Mouse (Mus musculus) lung, embryonic 14.5 days (tissue): Measurements from ENCODE around the gene Rnf144a. TPM values are rescaled to one million over a fixed set of nuclear protein-coding genes. Genes with fewer than 3 reads are reported as not detected.

Experiments used
- ATAC-seq: fragments of 200-750 bp; cut with Nextera tagmentation; 2 replicates; pipeline ENCODE4 v1.8.0; 2017; ENCODE audit warnings: mild to moderate bottlenecking, moderate TSS enrichment, moderate library complexity; ENCODE audit not compliant: insufficient read depth
- DNase-seq: peaks from one replicate; pipeline ENCODE4 v3.0.0-alpha.2; 2015
- H3K27ac ChIP-seq: fragments of 300-500 bp; sonication (generic); 2 replicates; pipeline ENCODE4 v1.5.1; 2014; ENCODE audit warnings: low read depth, mild to moderate bottlenecking, moderate library complexity
- H3K27me3 ChIP-seq: fragments of 300-500 bp; sonication (generic); 2 replicates; pipeline ENCODE4 v1.6.1; 2014; ENCODE audit warnings: low read length, control low read depth; ENCODE audit not compliant: insufficient read depth
- H3K36me3 ChIP-seq: fragments of 300-500 bp; sonication (generic); 2 replicates; pipeline ENCODE4 v1.6.1; 2014; ENCODE audit warnings: control low read depth; ENCODE audit not compliant: insufficient read depth
- H3K4me1 ChIP-seq: fragments of 300-500 bp; sonication (generic); 2 replicates; pipeline ENCODE4 v1.6.1; 2014; ENCODE audit warnings: antibody characterized with exemption, control low read depth; ENCODE audit not compliant: insufficient read depth
- H3K4me2 ChIP-seq: fragments of 300-500 bp; sonication (generic); 2 replicates; pipeline ENCODE4 v1.6.1; 2014; ENCODE audit warnings: mild to moderate bottlenecking
- H3K4me3 ChIP-seq: fragments of 300-500 bp; sonication (generic); 2 replicates; pipeline ENCODE4 v1.5.1; 2014; ENCODE audit warnings: low read depth, low read length
- H3K9ac ChIP-seq: fragments of 300-500 bp; sonication (generic); 2 replicates; pipeline ENCODE4 v1.6.1; 2014
- H3K9me3 ChIP-seq: fragments of 300-500 bp; sonication (generic); 2 replicates; pipeline ENCODE4 v1.6.1; 2016; ENCODE audit warnings: low read depth, low read length, control low read depth
- CTCF ChIP-seq: IDR thresholded peaks from 2 replicates; pipeline ENCODE4 v1.5.1; 2016; ENCODE audit warnings: antibody characterized with exemption, low read depth
- WGBS: fragments of 180-500 bp; shearing (Covaris S2); extraction: QIAGEN DNeasy Blood & Tissue Kit; methylation state at CpG from one replicate; pipeline ENCODE4 v1.1.7; 2014; 5-methylcytosine and 5-hydroxymethylcytosine counted together
- polyA plus RNA-seq: library from polyadenylated mRNA; unstranded; fragments of >200 nt; fragmentation: Nextera tagmentation; extraction: Ambion mirVana; gene quantifications from 2 replicates; pipeline ENCODE4 v1.2.1, GENCODE M21; 2014

Gene Rnf144a
- polyA plus RNA-seq, 1 experiment from 2014 or later, result 46.9 TPM

- Histone ChIP-seq H3K27me3 (no peaks in the 10 kb centered on the region), H3K27ac (no peak overlapping the region), H3K36me3 (peaks cover 69% of the 10 kb centered on the region), H3K4me2 (no peak overlapping the region), H3K4me3 (no peak overlapping the region), H3K9me3 (no peaks in the 10 kb centered on the region), H3K9ac (no peak overlapping the region), H3K4me1 (no peaks in the 10 kb centered on the region)
- DNase-seq (no peak), ATAC-seq (no peak)
- 80% methylated on average over 5 of the region's 5 CpGs for WGBS
- no peak for TF ChIP-seq CTCF
Observed at GRCm38 (mm10) chr12:26323783-26324364, 91.2 kb downstream of the Rnf144a start.

- Histone ChIP-seq H3K36me3 (peaks cover 74% of the 10 kb centered on the region), H3K9me3 (no peaks in the 10 kb centered on the region), H3K27ac (no peak overlapping the region), H3K4me3 (no peak overlapping the region), H3K27me3 (no peaks in the 10 kb centered on the region), H3K9ac (no peak overlapping the region), H3K4me2 (no peak overlapping the region), H3K4me1 (no peaks in the 10 kb centered on the region)
- WGBS, result 58% methylated on average over 3 of the region's 3 CpGs
- no peak for TF ChIP-seq CTCF
- DNase-seq (no peak), ATAC-seq (no peak)
Observed at GRCm38 (mm10) chr12:26316261-26316660, 98.8 kb downstream of the Rnf144a start.

GRCm38 (mm10) chr12:26314959-26315358 lies 100.1 kb downstream of the Rnf144a start:
- peaks cover 76% of the 10 kb centered on the region for H3K36me3 ChIP-seq

GRCm38 (mm10) chr12:26311548-26311947 lies 103.5 kb downstream of the Rnf144a start:
- Histone ChIP-seq H3K4me1 (no peaks in the 10 kb centered on the region), H3K9ac (no peak overlapping the region), H3K4me2 (no peak overlapping the region), H3K27ac (no peak overlapping the region), H3K27me3 (no peaks in the 10 kb centered on the region), H3K4me3 (no peak overlapping the region), H3K36me3 (peaks cover 62% of the 10 kb centered on the region), H3K9me3 (no peaks in the 10 kb centered on the region)
- peak; percentile 80 for TF ChIP-seq CTCF
- ATAC-seq (0 out of 2 replicates have a peak, but pooled peaks have one; percentile 28), DNase-seq (peak; percentile 83)

More at GRCm38 (mm10) chr12:26314959-26315358, 100.1 kb downstream of the Rnf144a start:
- Histone ChIP-seq H3K27ac (no peak overlapping the region), H3K4me1 (no peaks in the 10 kb centered on the region), H3K4me2 (no peak overlapping the region), H3K9me3 (no peaks in the 10 kb centered on the region), H3K9ac (no peak overlapping the region), H3K27me3 (no peaks in the 10 kb centered on the region), H3K4me3 (no peak overlapping the region)
- 40% methylated on average over 5 of the region's 5 CpGs for WGBS
- no peak for ATAC-seq
- peak; percentile 62 for DNase-seq
- peak; percentile 79 for TF ChIP-seq CTCF

- peaks cover 50% of the 10 kb centered on the region for H3K36me3 ChIP-seq
- no peaks in the 10 kb centered on the region for H3K9me3 ChIP-seq
- H3K4me2 ChIP-seq, result no peak overlapping the region
- WGBS, result 88% methylated on average over 11 of the region's 11 CpGs
- no peak overlapping the region for H3K27ac ChIP-seq
- no peaks in the 10 kb centered on the region for H3K27me3 ChIP-seq
- no peak for ATAC-seq
- no peak overlapping the region for H3K9ac ChIP-seq
- DNase-seq, result no peak
- TF ChIP-seq CTCF, result no peak
- no peaks in the 10 kb centered on the region for H3K4me1 ChIP-seq
- H3K4me3 ChIP-seq, result no peak overlapping the region
Observed at GRCm38 (mm10) chr12:26310247-26310646, 104.8 kb downstream of the Rnf144a start.

GRCm38 (mm10) chr12:26302886-26303285 lies 112.2 kb downstream of the Rnf144a start:
- ATAC-seq (no peak), DNase-seq (no peak)
- Histone ChIP-seq H3K9ac (no peak overlapping the region), H3K36me3 (peaks cover 6% of the 10 kb centered on the region; the same call in 1 of the 2 replicates), H3K27ac (no peak overlapping the region), H3K4me3 (no peak overlapping the region), H3K4me2 (no peak overlapping the region), H3K27me3 (no peaks in the 10 kb centered on the region), H3K4me1 (no peaks in the 10 kb centered on the region), H3K9me3 (no peaks in the 10 kb centered on the region)
- no peak for TF ChIP-seq CTCF
- 81% methylated on average over 5 of the region's 5 CpGs for WGBS

- H3K4me3 ChIP-seq, result no peak overlapping the region
- no peaks in the 10 kb centered on the region for H3K9me3 ChIP-seq
- no peak overlapping the region for H3K27ac ChIP-seq
- no peak overlapping the region for H3K9ac ChIP-seq
- TF ChIP-seq CTCF, result no peak
- H3K36me3 ChIP-seq, result no peaks in the 10 kb centered on the region
- no peaks in the 10 kb centered on the region for H3K4me1 ChIP-seq
- no peak for DNase-seq
- no peak overlapping the region for H3K4me2 ChIP-seq
- ATAC-seq, result no peak
- no peaks in the 10 kb centered on the region for H3K27me3 ChIP-seq
- WGBS, result 65% methylated on average over 7 of the region's 7 CpGs
Observed at GRCm38 (mm10) chr12:26299515-26300090, 115.5 kb downstream of the Rnf144a start.
